Mouse (Mus musculus): ENCODE results near the gene Tsga8. TPM values are rescaled to one million over a fixed set of nuclear protein-coding genes. Genes with fewer than 3 reads are reported as not detected.

The Tsga8 gene
- polyA plus RNA-seq (2015; fragmentation: Nextera tagmentation; extraction: Ambion mirVana) = not detected in 2 replicates

DNA sequence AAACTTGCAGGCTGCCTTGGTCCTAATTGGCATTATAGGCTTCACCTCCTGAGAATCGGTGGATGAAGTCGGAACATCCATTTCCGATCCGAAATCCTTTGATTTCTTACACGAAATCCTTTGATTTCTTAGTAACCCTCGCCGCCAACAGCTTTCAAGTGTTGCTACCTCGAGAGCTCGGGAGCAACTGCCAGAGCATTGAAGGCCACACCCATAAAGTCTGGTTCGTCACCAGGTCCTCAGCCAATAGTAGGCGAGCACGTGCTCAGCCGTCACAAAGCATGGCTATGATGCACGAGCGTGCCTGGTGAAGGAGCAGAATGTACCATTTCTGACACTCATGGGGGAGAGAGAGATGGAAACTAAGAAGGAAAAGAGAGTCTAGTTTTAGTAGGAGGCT lies at the start of gene Tsga8:
TSS of gene Tsga8 (minus strand) at position 327 of the 400 bp plus-strand sequence.
- Histone ChIP-seq H3K9ac (ENCODE audit: low read depth, low read length) (no peak within 1 kb of the TSS), H3K4me1 (ENCODE audit: control insufficient read depth, insufficient read depth, low read depth, low read length) (no peaks in the 10 kb centered on the region), H3K27ac (ENCODE audit: low read depth, low read length) (no peak within 1 kb of the TSS), H3K27me3 (replicated peaks; ENCODE audit: control insufficient read depth, insufficient read depth, low read length) (no peaks in the 10 kb centered on the region), H3K9me3 (ENCODE audit: control insufficient read depth, low read length) (peaks cover 3% of the 10 kb centered on the region; the same call in 1 of the 2 replicates), H3K36me3 (ENCODE audit: control insufficient read depth, insufficient read depth, low read length) (no peaks in the 10 kb centered on the region), H3K4me2 (ENCODE audit: low read length) (no peak within 1 kb of the TSS), H3K4me3 (ENCODE audit: low read length) (no peak within 1 kb of the TSS)
- 94% methylated on average over 15 of the region's 15 CpGs for WGBS
- no peak for ATAC-seq
